Mouse (Mus musculus) kidney, adult 2 months (tissue): Measurements from ENCODE around the gene Gal.

ENCODE experiments used
- CTCF ChIP-seq: fragments of 200-500 bp; conservative IDR thresholded peaks from 2 replicates; pipeline ENCODE4 v1.5.1; 2011; ENCODE audit warnings: low read depth, mild to moderate bottlenecking, control low read depth, low read length, moderate library complexity, mixed read lengths; ENCODE audit not compliant: insufficient read depth, insufficient read length
- POLR2A ChIP-seq: fragments of 200-500 bp; IDR thresholded peaks from one replicate; pipeline ENCODE4 v1.6.1; 2011; ENCODE audit warnings: low read depth, low read length, control low read depth

DNA sequence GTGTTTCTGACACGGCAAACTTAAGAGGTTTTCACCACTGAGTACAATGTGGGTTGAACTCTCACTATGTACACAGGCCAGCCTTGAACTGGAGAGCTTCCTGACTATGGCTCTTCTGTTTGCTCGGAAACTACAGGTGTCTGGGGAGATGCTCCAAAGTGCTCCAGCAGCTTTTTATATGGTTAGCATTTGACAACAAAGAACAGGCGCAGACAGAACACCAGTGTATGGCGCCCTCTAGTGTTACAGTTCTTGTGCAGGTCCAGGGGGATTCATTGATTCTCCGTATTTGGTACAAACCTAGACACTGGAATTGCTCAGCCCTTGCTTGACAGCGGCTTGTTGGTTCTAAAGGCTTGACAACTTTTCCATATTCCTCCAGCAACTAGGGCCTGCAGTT is 36.8 kb upstream of the Gal start:
- TF ChIP-seq CTCF (peak; percentile 82), POLR2A (no peak)
